Mouse (Mus musculus): ENCODE results near the gene Lactbl1. TPM values are rescaled to one million over a fixed set of nuclear protein-coding genes. Genes with fewer than 3 reads are reported as not detected.

Lactbl1 gene
- polyA plus RNA-seq, 1 experiment from 2014 or later = 0.12 TPM

- DNase-seq (ENCODE audit: low spot score) = no peak
These were observed 56.8 kb downstream of the Lactbl1 start for GRCm38 (mm10) chr4:136679221-136679620.

GRCm38 (mm10) chr4:136680641-136681040 is 58.2 kb downstream of the Lactbl1 start:
- no peak for DNase-seq (ENCODE audit: low spot score)

GRCm38 (mm10) chr4:136684485-136684884 is 62.1 kb downstream of the Lactbl1 start:
- peak; percentile 32 for DNase-seq (ENCODE audit: low spot score)

GRCm38 (mm10) chr4:136685431-136685869 is 63.0 kb downstream of the Lactbl1 start:
- DNase-seq (ENCODE audit: low spot score) = no peak

- no peak for DNase-seq (ENCODE audit: low spot score)
These were observed 65.7 kb downstream of the Lactbl1 start for GRCm38 (mm10) chr4:136688113-136688512.

Small RNAs within 50 kb of the gene (microRNA-seq; reads per million reads assigned to microRNA genes)
- not detected for gene Gm22180 (ENCODE audit: borderline number of aligned reads)

Other genes starting within 250 kb of the Lactbl1 start
- gene Htr1d, start 199.1 kb upstream of the Lactbl1 start, polyA plus RNA-seq (2015; fragmentation: Nextera tagmentation; extraction: Ambion mirVana) = not detected in 2 replicates
- 0.16 and 0.21 TPM in 2 replicates for gene 6030445D17Rik, start 160.4 kb upstream of the Lactbl1 start, polyA plus RNA-seq (2015; fragmentation: Nextera tagmentation; extraction: Ambion mirVana)
- gene Luzp1, start 152.9 kb upstream of the Lactbl1 start, polyA plus RNA-seq (2015; fragmentation: Nextera tagmentation; extraction: Ambion mirVana) = 34.0 and 36.0 TPM in 2 replicates
- gene Kdm1a, start 19.9 kb upstream of the Lactbl1 start, polyA plus RNA-seq (2015; fragmentation: Nextera tagmentation; extraction: Ambion mirVana) = 29.0 and 38.1 TPM in 2 replicates
- not detected in 2 replicates for gene Tex46, start 12.2 kb upstream of the Lactbl1 start, polyA plus RNA-seq (2015; fragmentation: Nextera tagmentation; extraction: Ambion mirVana)
- 2.6 and 3.3 TPM in 2 replicates for gene Ephb2, start 213.4 kb downstream of the Lactbl1 start, polyA plus RNA-seq (2015; fragmentation: Nextera tagmentation; extraction: Ambion mirVana)